Mouse (Mus musculus): ENCODE data around the gene Olfr476.
"Not testable (repeated sequence)": the region's sequence is repeated elsewhere in the genome, so short reads cannot be mapped to it uniquely, and the experiment has no call there.

Gene Olfr476

DNA sequence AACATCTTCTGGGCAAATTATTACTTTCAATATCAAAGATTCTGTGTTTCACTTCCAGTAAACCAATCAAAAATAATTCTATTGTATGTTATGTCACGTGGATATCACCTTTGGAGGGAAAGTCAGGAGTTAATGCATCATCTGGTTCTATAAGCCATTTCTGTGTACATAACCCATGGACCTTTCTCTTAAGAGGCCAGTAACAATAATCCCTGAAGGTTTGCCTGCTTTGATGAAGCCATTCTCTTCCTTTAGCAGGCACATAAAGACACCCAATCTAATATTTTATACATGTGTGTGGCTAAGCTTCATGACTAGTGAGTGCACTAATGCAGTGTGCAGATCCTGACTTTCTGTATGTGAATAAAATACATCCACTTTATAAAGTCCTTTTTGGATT, at the start of gene Olfr476:
TSS of gene Olfr476 (plus strand) at position 301 of the 400 bp plus-strand sequence.
- DNase-seq = no peak

DNA sequence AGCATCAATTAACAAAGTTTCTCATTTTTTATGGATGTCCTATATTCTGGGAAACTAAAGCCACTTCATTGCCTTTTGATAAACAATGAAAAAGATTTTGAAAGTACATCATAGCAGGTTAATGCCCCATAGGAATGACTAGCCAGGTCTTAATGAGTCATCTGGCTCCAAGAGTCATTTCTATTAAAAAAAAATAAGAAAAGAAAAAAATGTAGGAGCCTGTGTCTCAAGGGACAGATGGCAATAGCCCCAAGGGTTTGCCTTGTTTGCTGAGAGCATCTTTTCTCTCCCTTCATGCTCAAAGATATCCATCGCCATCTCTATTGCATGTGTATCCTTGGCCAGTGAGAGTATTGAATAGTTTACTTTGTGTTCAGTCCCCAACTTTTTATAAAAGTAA, 34.5 kb upstream of the Olfr476 start, which contains the start of gene Olfr473:
TSS of gene Olfr473 (plus strand) at position 301 of the 400 bp plus-strand sequence.
- no peak for DNase-seq

DNA sequence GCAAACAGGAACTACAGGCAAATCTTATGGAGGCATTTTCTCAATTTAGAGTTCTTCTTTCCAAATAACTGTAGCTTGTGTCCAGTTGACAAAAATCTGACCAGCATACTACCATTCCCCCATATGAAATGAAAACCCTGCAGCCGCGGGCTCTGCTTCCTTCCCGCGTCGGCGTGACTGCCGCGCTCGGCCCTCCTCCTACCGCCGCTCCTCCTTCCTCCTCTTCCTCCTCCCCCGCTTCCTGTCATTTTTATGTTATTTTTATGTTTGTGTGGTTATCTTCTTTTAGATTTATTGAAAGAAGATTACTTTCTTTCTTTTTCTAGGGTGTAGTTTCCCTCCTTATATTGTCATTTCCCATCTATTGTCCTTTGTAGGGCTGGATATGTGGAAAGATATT, 12.1 kb upstream of the Olfr476 start:
- DNase-seq = not testable (repeated sequence)

DNA sequence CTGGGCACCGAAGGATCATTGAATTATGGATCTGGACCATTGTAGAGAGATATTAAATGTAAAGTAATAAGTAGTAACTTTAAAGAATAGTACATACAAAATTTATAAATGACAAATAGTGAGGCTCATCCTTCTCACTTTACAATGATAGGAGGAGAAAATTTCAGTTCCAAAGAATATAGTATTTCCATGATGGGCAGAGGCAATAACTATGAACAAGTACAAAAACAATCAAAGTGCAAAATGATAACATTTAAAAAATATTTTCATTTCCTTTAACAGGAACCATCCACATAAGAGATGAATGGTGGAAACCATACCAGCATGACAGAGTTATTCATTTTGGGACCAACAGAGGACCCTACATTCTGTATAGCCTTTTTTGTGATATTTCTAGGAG, 10.3 kb upstream of the Olfr476 start, which contains the start of gene Olfr474:
TSS of gene Olfr474 (plus strand) at position 301 of the 400 bp plus-strand sequence.
- DNase-seq = no peak

DNA sequence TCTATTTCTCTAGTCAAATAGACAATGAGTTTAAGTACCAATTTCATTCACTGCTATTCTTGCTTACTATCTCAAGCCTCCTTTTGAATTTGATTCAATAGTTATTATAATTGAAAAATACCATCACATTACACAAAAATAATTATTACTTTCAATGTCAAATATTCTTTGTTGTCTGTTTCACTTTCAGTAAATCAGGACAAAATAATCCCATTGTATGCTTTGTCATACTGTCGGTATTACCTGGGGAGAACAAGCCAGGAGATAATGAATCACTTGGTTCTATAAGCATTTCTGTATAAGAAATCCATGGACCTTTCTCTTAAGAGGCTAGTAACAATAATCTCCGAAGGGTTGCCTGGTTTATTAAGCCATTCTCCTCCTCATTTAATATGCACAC, 21.8 kb downstream of the Olfr476 start, which contains the start of gene Olfr477:
TSS of gene Olfr477 (plus strand) at position 301 of the 400 bp plus-strand sequence.
- no peak for DNase-seq

DNA sequence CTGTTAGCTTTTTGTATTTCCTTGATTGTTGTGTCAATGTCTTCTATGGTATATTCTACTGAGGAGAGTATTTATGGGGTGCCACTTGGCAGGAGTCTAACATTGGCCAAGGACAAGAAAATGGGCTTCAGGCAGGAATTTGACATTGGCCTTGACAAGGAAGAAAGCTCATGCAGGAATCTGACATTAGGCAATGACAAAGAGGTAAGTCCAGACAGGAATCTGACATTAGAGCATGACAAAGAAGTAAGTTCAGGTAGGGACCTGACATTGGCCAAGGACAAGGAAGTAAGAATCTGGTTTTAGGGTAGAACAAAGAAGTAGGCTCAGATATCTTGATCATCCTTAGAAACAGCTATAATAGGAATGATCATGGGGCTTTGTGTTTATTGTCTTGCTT, 49.7 kb downstream of the Olfr476 start:
- not testable (repeated sequence) for DNase-seq
